Mouse (Mus musculus): ENCODE results near the gene Mymx.

Mymx gene

GRCm38 (mm10) chr17:45568990-45569389 lies 32.9 kb downstream of the Mymx start:
- DNase-seq = no peak

DNA sequence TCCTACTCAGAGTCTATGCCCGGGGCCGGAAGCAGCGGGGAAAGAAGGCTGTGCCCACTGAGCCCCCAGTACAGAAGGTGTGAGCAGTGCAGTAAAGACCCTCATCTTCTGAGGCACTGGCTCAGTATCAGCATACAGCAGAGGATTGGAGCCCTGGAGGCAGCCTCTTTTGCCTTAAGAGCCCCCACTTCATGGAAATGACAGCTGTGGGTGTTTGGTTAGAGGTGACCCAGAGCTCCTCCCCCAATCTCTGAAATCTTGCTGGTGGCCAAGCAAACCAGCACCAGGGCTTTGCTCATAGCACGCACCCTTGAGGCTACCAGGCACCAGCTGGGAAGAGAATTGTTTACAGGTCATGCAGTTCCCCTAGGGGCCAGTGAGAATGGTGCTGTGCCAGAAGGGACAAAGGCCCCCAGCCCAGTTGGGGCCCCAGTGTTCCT lies 34.7 kb downstream of the Mymx start:
- no peak for DNase-seq

DNA sequence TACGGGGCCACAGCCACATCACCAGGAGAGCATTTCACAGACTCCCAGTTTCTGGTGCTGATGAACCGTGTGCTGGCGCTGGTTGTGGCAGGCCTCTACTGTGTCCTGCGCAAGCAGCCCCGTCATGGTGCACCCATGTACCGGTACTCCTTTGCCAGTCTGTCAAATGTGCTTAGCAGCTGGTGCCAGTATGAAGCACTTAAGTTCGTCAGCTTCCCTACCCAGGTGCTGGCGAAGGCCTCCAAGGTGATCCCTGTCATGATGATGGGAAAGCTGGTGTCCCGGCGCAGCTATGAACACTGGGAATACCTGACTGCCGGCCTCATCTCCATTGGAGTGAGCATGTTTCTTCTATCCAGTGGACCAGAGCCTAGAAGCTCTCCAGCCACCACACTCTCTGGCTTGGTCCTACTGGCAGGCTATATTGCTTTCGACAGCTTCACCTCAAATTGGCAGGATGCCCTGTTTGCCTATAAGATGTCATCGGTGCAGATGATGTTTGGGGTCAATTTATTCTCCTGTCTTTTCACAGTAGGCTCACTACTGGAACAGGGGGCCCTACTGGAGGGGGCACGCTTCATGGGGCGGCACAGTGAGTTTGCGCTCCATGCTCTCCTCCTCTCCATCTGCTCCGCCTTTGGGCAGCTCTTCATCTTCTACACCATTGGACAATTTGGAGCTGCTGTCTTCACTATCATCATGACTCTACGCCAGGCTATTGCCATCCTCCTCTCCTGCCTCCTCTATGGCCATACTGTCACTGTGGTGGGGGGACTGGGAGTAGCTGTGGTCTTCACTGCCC lies 35.3 kb downstream of the Mymx start:
- DNase-seq = no peak

DNA sequence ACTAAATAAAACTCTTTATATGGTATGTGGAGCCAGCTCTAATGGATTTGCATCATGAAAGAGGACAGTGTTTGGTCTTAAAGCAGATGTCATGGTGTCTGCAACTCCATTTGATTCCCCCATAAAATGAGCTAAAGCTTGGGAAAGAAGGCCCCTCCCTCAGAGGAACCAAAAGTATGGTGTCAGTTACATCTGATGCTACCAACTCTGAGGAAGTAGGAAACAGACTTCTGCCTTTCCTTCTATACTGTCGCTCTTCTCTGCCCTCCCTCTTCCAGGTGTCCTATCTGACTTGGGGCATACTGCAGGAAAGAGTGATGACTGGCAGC lies 35.9 kb downstream of the Mymx start:
- DNase-seq = no peak

GRCm38 (mm10) chr17:45565103-45565502 lies 36.8 kb downstream of the Mymx start:
- no peak for DNase-seq

DNA sequence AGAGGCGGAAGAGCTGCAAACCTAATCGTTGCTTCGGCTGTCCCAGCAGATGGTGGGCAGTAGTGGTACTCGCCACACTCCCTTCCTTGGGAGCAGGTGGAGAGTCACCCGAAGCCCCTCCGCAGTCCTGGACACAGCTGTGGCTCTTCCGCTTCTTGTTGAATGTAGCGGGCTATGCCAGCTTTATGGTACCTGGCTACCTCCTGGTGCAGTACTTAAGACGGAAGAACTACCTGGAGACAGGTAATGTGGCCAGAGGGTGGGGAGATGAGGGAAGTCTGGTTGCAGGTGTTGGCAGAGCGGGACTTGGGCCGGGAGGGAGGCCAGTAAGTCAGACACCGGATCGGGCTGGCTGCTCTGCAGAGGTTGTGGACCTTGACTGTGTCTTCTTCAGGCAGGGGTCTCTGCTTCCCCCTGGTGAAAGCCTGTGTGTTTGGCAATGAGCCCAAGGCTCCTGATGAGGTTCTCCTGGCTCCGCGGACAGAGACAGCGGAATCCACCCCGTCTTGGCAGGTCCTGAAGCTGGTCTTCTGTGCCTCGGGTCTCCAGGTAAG lies 37.3 kb downstream of the Mymx start:
- no peak for DNase-seq

DNA sequence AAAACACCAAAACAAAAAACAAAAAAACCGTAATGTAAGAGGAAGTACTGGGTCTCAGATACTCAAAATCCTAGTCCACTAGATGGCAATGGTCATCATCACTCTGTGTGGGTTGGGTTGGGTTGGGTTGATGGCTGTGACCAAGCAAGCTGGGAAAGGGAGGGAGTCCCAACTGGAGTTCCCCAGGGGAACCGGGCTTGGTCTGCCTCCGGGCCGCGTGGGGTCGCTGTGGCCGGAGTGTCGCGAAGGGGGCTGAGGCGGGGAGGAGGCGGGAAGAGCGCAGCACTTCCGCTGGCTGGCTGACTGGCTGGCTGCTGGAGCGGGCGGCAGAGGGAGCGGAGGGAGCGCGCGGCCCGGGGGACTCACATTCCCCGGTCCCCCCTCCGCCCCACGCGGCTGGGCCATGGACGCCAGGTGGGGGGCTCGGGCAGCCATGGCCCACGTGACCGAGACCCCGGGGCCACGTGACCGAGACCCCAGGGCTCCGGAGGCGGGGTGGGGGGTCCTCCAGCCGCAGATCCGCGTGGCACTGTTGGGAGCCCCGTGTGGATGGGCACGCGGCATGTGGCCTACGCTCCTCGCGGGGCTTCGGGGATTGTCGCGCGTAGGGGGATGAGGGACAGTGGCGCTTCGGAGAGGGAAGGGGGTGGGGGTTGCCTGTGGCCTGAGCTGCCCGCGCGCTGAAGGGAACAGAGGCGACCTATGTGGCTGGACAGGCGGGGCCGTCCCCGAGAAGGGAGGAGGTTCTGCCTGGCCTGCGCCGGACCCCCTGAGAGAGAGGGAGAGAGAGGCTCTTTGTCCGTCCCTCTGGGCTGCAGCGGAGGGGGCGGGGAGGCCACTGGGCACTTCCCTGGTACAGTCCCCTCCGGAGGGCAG lies 38.0 kb downstream of the Mymx start, which contains the start of gene Slc35b2:
Gene Slc35b2, plus strand, starts transcription at position 220 of the 876 bp plus-strand sequence.
- peak; percentile 89 to 90 for DNase-seq

GRCm38 (mm10) chr17:45563216-45563615 lies 38.7 kb downstream of the Mymx start:
- DNase-seq = peak in 1 of 2 experiments; percentile 21

DNA sequence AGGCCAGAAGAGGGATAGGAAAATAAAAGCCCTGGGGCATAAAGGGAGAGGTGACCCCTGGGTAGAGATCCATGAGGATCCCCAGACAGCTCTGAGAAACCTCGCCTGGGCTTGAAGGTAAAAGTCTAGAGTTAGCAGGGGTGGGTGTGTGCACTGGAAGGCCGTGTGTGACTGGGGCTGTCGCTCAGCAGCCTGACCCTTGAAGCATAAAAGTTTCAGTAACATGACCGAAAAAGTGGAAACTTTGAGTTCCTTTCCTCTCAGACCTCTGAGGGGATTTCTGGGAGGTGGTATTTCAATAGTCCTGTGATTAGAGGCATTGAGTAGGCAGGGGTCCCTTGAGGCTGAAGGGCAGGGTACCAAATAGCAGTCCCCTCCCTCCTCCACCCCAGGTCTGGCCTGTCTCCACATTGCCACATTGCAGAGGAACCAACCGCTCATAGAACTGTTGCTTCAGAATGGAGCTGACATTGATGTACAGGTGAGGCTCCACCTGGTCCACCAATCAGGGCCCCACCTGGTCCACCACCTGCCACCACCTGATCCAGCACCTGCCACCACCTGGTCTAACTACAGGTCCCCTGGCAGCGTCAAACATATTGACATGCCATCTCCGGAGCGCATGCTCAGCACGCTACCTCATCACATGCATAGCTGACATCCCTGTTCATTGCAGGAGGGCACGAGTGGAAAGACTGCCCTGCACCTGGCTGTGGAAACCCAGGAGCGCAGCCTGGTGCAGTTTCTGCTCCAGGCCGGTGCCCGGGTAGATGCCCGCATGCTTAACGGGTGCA lies 42.0 kb downstream of the Mymx start:
- no peak for DNase-seq

DNA sequence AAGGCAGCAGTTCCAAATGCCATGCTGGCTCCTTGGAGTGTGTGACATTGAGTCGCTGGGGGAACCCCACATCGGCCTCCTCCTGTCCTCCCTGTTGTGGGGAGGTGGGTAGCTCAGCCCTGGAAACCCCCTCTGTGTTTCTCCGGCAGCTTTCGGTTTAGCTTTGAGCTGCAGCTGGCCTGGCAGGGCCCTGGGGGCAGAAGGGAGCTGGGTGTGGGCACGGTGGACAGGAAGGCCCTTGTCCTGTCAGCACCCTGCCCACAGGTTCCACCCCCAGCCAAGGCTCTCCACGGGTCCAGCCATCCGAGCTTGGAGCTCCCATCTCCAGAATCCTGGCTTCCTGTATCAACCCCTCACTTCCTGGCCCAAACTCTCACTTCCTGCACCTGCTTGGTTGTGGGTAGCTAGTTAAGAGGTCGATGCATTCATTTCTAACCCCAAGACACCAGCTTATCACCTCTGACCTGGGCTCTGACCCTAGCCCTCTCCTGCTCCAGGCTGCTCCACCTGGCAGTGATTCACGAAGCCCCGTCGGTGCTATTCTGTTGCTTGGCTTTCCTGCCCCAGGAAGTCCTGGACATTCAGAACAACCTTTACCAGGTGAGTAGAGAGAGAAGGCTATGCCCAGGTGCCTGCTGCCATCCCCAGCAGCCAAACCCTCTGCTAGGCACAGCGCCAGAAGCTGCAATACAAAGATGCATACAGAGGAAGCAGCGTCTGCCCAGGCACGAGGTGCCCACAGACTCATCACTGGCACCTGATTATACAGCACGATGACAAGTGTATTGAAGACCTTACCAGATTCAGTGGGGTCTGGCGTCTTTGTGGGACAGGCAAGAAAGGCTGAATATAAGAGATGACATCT lies 43.7 kb downstream of the Mymx start:
- peak; percentile 52 to 63 for DNase-seq

DNA sequence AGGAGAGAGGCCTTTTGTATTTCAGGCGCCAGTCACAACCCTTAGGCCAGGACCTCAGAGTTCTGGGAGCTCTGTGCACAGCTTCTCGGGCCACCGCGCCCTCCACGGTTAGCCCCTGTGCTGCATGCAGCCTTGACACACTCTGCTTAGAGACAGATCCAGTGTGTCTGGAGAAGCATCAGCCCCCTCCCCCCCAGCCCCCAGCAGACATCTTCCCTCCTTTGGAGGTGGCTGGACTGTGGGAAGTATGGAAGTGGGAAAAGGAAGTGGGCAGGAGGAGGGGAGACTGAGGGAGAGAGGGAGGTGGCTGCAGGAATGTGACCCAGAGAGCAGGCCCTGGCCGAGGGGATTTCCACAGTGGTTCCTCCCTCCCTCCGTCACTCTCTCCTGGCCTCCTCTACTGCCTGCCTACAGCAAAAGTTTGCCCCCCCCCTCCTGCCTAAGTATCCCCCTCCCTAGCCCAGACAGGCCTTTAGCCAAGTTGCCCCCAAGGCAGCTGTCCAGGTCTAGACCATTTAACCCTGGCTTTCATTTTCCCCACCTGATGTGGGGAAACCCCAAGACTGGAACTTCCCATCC lies 44.6 kb downstream of the Mymx start:
- DNase-seq = peak; percentile 53 to 63

- peak in 1 of 2 experiments; percentile 40 for DNase-seq
Observed at GRCm38 (mm10) chr17:45556514-45557245, 45.2 kb downstream of the Mymx start.

- peak in 1 of 2 experiments; percentile 50 for DNase-seq
Observed at GRCm38 (mm10) chr17:45556107-45556489, 45.8 kb downstream of the Mymx start.

GRCm38 (mm10) chr17:45555452-45556106 lies 46.3 kb downstream of the Mymx start, which contains the start of gene Nfkbie:
Nfkbie (plus strand) TSS chr17:45555703.
- peak; percentile 98 to 99 for DNase-seq

DNA sequence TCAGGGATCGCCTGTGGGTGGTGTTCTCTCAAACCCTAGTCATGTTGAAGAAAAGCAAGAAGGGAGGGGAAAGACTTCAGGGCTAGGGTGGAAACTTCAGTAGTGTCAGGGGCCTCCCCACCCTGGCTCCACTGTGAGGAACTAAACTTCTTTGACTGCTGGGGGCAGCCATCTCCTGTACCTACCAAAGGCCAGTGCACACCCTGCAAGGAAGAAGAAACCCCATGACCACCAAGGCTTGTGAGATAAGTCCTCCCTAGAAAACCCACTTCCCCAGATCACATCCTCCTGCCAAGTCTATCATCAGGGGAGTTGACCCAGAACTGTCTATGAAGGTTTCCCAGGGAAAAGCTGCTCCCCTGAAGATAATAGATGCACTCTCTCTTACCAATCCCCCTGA lies 47.5 kb downstream of the Mymx start:
- peak in 1 of 2 experiments; percentile 10 for DNase-seq

DNA sequence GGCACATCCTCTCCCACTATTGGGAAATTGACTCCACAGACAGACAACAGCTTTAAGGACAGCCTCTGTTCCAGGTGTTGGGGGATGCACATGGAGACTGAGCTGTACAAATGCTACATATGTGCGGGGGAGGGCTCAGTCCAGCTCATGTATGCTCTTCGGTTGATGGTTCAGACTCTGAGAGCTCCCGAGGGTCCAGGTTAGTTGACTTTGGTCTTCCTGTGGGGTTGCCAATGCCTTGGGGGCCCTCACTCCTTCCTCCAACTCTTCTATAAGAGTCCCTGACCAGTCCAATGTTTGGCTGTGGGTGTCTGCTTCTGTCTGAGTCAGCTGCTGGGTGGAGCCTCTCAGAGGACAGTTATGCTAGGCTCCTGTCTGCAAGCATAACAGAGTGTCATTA lies 48.8 kb downstream of the Mymx start:
- no peak for DNase-seq

DNA sequence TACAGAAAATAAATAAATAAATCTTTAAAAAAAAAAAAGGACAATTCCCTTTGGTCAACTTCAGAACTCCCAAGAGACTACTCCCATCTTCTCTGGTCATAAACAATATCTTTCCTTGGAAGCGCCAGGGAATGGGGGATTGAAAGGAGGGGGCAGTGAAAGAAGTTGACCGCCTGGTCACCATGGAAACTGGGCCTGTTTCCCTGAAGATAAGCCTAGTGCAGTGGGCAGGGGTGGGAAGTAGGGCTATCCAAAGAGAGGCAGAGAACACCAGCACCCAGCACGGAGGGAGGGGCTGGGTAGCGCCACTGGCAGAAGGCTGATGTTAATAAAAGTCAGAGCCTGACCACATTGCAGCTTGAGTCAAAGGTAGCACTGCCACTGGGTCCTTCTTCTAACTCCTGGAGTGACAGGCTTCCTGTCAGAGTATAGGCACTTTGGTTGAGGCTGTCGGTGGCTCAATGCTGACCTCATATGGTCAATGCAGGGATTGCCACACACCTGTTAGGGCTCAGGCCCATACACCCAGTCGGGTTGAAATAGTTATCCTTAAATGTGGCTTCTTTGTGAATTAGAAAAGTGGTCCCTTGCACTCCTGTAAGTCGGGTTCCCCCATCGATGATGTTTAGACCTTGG lies 50.0 kb downstream of the Mymx start:
- DNase-seq = peak; percentile 86 to 87

DNA sequence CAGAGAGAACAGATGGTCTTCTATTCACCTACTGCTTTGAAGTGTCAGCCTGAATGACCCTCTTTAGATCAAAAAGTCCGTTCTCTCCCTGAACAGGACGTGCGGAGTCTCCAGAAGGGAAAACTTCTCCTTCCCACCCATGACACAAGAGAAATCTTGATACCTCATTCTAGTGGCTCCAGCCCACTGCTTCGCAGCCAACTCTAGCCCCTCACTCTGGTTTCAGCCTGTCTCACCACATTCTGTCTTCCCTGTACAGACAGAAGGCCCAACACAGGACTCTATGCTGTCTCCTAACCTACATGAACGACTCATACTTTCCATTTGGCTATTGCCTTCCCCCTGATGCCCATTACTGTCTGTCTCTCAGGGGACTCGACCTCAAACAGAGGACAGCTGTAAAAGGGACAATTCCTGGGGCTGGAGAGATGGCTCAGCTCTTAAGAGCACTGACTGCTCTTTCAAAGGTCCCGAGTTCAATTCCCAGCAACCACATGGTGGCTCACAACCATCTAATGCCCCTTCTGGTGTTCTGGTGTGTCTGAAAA lies 50.6 kb downstream of the Mymx start:
- no peak for DNase-seq

Measured in thymus, postnatal 36 days (tissue).